Mouse (Mus musculus) brain, adult 2 months (tissue): ENCODE measurements around the gene Ddx18.

ENCODE experiments used
- DNase-seq: peaks from one replicate; pipeline ENCODE4 v3.0.0; 2011; ENCODE audit warnings: low read depth, low spot score

The Ddx18 gene

DNA sequence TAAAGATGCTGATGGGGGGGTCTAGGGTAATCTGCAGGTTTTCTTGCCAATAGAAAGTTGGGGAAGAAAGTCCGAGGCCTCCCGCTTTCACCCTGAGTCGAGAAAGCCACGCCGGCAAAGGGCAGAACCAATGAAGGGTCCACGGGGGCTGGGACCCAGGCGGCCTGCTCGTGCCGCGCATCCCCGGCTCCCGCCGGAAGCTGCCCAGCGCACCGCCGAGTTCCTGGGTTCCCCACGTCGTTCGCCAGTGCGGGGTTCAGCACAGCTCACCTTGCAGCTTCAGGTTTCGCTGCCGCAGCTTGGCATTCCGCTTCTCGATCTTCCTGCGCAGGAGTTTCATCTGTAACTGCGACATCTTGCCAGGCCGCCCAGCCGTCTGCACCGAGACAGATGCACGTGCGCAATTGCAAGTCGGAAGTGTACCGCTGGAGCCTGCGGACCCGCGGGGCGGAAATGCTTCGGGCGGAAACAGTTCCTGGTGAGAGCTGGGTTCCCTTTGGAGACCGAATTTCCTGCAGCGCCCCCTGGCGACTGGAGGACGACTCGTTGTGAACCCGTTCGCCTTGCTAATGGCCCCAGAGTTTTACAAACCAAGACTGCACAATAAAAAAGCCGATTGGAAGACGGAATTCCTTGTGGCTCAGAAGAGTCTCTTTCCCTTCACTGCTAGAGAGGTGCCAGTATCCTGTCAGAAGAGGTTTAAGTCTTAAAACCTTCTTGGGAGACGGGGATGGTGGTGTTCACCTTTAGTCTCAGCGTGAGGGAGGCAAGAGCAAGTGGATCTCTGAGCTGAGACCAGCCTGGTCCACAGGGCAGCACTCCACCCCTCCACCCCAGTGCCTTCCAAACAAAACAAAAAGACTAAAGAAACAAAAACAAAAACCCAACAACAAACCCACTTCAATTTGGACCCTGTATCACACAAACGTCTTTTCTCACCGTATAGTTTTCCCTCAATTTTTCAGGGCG lies at the start of gene Ddx18:
Ddx18 (minus strand) TSS at position 469 of the 969 bp plus-strand sequence.
- peak; percentile 98 for DNase-seq

DNA sequence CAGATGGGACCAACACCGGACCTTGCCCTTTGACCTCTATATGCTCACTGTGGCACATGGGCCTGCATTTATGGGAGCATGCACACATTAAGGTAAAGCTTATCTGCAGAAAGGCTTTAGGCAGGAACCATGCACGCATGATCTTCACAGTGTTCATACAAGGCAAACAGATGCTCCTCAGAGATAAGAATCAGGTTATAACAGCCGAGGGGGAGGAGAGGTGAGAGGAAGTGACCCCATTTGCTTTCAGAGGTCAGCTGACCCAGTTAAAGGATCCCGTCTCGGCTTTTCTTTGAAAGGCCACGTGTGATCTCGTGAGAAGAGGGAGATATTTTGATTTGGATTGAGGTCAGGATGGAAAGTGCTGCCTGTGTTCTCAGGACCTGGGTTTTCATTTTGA lies 40.2 kb upstream of the Ddx18 start:
- DNase-seq = no peak

DNA sequence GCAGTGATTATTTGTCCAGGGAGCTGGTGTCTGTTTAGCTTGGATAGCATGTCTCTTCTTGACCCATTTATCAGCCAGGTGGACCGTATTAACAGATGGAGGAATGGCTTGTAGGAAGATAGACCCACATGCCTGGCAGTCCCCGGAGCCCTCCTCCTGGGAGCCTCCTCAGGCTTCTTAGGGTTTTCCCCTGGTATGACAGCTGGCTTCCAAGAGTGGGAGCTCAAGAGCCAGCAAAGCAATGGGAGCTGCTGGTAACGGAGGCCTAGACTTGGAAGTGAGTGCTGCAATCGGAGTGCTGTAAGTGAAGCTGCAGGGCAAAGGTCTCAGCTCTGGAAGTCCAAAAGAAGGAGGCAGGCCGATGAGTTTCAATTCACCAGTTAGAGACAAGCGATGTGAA lies 37.3 kb upstream of the Ddx18 start:
- DNase-seq = peak; percentile 84

DNA sequence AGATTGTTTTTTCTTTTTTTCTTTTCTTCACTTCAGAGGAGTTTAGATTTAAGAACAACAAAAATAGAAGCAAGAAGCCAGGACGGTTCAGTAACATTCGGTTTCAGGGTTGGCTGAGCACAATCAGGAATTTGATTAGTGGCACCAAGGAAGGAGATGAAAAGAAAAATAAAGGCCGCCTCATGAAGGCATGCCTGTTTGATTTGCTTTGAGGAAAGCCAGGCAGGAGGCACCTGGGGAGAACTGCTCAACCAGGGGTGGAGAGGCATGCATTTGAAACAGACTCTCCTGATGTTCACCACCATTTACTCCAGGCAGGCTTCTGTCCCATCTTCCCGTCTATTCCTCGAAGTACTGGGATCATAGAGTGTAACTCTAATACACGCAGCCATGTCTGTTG lies 34.1 kb upstream of the Ddx18 start:
- no peak for DNase-seq

DNA sequence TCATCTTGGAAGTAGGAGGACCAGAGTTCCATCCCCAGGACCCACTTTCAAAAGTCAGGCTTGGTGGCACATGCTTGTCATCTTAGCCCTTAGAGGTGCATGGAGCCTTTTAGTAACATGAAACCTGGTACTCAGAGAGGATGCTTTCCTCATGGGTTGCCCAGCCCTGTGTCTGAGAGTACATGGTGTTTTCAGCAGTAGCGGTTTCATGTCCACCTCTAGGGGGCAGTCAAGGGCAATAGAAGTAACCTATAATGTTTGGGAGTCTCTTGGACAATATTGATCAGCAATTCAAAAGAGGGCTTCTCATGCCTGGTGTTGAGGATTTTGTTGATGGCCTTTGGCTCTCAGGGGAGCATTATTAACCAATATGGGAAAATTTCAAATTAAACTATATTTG lies 33.3 kb upstream of the Ddx18 start:
- DNase-seq = peak; percentile 67

DNA sequence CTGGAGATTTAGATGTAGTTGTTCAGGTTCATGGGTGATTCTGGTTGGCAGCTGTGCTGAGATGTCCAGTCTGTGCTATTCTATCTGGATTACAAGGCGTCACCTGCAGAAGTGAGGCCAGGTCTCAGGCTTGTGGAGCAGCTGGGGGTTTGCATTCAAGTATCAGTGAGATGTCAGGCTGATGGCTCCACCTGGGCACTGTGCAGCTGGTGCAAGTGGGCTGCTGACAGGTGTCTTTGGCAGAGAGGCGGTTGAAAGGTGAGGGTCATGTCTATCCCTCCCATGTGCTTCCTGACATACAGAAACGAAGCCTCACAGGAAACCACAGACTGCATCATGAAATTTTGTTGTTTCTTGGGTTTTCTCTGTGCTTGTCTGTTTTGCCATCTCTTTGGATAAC lies 30.6 kb upstream of the Ddx18 start:
- DNase-seq = no peak

DNA sequence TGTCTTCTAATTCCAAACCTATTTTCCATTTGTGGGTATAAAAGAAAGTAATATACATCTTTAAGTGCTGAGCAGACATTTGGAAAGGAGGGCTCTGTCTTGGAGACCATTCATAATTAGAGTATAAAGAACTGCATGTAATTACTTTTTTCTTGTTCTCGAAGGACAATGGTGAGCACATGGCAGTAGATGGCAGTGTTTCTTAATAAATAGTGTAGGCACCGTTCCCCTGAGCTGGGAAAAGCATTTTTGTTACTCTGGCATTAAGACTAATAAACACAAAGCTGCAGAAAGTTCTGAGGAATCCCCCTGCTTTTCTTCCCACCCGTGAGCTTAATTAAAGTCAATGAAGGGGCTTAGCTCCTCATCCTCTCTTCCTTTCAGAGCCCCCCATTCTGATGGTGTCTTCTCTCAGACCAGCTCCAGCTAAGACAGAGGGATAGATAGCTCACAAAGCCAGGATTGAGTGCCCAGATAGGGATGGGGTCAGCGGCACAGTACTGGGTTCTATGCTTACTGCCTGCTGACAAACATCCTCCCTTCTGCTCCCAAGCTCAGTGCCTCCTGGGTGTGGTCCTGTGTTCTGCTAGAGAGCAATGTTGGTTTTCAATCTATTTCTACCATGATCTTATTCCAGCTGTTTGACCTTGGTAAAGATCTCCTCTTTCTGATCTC lies 29.3 kb upstream of the Ddx18 start:
- peak; percentile 64 for DNase-seq

DNA sequence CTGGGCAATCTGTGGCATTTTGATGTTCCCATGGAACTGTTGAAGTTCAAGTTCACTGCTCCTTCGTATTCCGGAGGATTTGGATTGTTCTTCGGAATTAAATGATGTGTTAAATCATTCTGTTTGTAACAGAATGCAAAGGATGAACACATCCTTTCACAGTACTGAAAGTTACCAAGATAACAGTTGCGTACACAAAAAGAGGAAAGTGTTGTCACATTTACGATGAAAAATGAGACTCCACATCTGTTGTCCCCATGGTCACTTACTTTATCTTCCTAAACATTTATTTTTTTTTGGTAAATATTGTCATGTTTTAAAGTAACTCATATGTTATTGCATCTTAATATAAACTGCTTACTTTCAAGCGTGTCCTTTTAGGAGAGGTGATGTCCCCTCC lies 17.0 kb upstream of the Ddx18 start:
- no peak for DNase-seq

DNA sequence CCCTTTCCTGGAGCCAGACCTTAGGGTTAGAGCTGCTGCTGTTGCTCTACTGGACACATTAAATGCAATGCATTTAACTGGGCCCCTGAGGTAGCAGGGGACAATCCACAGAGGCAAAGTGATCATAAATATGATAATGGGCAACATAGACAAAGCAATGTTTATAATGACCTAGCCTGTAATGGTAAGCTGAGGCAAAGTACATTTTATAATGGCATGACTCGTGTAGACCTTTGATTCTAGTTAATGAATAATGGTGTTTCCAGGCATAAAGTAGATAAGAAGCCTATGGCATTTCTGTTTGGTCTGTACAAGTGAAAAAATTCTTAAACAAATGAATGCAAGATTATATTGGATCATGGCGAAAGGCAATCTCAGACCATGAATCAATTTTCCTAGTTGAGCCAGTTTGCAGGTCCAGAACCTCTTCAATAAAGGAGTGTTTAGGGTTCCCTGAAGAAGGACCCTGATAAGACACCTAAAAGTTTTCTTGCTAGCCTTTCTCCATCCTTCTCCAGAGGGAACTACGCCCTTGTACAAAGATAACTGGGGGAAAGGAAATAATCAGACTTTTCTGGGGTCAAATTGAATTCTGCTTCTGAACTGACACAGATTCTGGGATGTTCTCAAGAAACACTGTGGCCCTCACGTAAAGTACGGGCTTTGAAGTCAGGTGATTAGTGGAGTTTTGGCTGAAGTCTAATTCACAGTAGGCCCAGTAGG lies 13.5 kb upstream of the Ddx18 start:
- no peak for DNase-seq

DNA sequence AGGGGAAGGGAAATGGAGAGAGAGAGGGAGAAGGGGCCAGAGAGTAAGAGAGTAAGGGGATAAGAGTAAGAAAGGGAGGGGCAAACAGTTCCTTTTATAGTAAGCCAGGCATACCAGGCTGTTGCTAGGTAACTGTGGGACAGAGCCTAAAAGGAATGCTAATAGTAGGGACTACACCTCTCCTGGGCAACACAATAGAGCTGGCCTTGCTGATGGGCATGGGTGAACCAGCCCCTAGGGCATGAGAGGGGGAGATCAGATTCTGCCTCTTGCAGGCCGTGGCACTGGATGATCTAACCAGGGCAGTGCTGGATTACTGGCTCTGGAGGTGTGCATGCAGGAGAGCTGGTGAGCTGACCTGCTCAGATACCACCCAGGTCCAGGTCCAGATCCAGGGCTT lies 9.7 kb upstream of the Ddx18 start:
- DNase-seq = no peak

DNA sequence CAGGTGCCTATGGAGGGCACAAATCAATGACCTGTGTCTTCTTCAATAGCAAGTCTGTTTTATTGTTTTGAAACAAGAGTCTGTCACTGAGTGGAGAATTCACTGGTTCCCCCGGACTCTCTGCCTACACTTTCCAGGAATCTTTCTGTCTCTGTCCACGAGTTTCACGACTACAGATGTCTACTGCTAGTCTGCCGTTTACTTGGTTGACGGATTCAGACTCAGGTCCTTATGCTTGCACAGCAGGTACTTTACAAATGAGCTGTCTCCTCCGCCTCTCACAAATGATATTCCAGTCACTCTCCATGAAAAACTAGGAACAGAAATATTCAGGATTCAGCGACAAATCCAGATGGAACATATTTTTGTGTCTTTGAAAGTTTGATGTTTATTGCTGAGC lies 2.7 kb upstream of the Ddx18 start:
- DNase-seq = peak; percentile 70

DNA sequence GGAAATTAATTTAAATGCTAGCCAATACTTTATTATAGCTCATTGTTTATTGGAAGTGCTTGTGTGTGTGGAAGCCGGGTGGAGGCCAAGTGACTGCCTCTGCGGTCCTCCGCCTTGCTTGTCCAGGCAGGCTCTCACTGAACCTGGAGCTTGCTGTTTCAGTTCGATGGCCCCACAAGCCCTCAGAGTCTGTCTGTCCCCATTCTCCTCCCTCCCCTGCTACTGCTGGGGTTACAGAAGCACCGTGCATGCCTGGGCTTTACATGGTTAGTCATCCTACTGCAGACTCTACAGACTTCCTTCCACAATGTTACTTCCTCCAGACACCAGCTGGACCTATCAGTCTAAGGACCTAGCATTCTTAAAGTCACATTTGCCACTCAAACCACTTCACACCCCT lies 9.9 kb downstream of the Ddx18 start:
- no peak for DNase-seq

DNA sequence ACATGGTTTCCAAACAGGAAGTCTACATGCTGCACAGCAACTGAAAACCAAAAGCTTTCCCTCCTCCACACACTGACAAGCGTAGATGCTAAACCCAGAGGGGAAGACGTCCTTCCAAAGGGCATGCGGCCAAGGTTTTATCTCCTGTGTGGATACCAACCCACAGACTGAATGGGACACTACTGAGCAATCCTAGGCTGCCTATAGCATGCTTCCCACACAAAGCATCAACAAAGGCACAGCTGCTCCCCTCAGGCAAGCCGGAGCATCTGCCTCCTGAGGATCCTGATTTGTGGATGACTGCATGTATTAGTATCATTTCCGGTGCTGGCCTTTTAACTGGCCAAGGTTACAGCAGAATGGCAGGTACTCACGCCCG lies 16.3 kb downstream of the Ddx18 start:
- DNase-seq = peak; percentile 77

DNA sequence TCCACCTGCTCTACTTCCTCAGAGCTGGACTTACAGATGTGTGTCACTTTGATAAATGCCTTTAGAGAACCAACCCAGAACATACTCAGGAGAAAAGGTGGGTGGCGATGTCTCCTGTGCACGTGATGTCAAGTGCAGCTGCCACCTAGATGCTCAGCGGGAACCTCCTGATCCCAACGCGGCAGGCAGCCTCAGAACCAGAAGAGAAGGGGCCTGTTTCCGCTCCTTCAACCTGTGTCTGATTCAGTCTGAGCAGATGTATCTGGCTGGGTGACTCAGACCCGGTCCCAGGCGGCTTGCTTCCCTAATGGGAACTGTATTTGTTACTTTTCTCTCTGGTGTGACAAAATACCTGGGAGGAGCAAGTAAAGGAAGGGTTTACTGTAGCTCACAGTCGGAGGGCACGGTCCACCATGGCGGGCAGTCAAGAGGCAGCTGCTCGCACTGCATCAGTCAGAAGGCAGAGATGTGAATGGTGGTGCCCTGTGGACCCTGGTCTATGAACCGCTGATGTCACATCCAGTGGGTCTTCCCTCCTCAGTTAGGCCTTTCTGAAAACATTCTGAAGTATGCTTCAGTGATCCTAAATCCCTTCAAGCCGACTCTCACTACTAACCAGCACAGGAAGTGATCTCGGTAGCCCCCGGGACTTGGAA lies 16.9 kb downstream of the Ddx18 start:
- DNase-seq = peak; percentile 71

DNA sequence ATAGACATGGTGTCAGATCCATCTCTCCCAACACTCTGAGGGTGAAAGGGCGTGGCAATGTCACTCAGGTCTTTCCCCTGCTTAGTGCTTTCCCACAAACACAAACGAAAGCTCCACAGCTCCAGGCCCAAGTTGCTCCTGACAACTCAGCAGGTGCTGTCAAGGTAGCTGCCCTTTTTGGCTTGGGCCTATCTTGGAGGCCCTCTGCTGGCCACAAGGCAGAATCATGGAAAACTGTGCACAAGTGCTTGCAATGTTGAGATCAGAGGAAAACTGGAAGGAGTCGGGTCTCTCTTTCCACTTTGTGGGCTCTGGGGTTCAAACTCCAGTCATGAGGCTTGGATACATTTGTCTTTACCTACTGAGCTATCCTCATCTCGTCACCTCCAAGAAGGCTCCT lies 18.3 kb downstream of the Ddx18 start:
- peak; percentile 64 for DNase-seq

DNA sequence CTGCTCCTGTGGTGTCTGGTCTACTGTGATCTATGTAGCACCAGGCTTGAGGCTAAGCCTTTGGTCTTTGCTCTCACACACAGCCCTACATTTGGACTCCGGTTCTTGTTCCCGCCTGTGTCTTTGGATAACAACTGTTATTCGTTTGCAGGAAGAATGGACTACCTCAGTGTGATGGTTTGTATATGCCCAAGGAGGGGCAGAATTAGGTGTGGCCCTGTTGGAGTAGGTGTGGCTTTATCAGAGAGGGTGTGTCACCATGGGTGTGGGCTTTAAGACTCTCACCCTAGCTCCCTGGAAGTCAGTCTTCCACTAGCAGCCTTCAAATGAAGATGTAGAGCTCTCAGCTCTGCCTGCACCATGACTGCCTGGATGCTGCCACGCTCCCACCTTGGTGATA lies 19.1 kb downstream of the Ddx18 start:
- DNase-seq = no peak

DNA sequence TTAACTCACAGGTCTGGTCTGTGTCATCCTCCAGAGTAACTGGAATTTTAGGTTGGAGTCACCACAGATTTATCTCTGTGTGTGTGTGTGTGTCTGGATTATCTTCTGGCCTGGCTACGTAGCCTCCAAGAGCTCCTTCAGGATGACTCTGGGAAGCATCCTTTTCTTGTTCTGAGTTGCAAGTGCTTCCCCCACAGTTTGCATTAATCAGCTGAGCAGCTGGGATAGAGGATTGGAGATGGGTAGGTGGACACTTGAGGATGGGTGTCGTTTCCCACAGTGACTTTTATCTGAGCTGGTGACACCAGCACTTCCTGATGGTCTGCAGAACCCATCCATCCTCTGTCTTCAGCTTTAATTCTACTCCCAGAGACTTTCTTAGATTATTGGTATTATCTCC lies 20.9 kb downstream of the Ddx18 start:
- peak; percentile 68 for DNase-seq

DNA sequence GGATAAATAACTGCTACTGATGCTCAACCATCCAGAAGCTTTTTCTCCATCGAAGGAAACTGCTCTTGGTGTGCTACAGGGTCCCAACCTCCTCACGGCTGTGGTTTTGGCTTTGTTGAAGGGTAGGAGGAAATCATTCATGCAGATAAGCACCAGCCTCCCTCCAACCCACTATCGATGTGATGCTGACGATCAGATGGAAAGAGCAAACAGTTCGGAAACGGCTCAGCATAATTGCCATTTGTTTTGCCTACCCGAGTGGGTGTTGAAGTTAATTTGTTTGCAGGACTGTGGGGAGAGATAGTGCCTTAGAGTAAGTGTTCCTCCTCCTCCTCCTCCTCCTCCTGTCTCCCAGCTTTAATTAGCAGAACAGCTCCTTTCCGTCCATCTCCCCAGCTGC lies 27.4 kb downstream of the Ddx18 start:
- peak; percentile 42 for DNase-seq

DNA sequence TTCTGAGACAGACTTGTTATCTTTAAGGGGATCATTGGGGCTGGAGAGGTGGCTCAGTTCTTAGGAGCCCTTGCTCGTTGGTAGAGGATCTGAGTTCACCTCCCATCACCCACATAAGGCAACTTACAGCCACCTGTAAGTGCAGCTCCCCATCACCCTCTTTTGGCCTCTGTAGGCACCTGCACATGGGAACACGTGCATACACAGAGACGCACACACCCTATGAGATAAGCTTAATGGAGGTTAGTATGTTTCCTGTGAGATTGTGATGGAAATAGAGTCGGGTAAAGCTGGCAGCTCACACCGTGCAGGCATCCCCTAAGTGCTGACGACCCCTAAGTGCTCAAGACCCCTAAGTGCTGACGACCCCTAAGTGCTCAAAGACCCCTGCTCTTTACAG lies 36.4 kb downstream of the Ddx18 start:
- no peak for DNase-seq

DNA sequence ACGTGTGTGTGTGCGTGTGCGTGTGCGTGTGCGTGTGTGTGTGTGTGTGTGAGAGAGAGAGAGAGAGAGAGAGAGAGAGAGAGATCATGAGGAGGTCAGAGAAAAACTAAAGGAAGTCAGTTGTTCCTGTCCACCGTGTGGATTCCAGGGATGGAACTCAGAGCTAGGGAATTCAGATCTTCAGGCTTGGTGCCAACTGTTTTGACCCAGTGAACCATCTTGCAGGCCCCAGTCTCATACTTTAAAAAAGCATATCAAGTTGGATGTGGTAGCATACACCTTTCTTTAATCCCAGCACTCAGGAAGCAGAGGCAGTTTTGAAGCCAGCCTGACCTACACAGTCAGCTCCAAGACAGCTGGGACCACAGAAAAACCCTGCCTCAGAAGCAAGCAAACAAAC lies 38.5 kb downstream of the Ddx18 start:
- no peak for DNase-seq

DNA sequence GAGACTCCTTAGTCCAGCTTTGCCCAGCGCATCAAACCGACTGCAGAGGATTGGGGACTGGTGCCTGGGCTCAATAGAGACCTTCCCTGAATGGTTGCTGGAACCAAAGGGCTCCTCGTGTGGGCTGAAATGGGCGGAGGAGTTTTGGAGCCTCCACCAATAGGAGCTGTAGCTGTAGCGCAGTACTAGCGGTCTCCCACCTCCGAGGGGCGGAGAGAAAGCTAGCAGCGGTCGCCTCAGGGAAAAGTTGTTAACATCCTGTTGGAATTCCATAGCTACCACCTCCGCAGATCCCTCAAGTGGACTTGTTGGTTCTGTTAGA lies 39.4 kb downstream of the Ddx18 start, which contains the start of gene Htr5b:
Htr5b (minus strand) TSS at position 67 of the 322 bp plus-strand sequence.
- peak; percentile 52 for DNase-seq
